9 mouse cellular contexts compared by ENCODE assay signal in genomic region chr13:59397571-59397970, GRCm38 (mm10).
DNase-seq lines count a peak whose midpoint lies in the region; ATAC-seq and TF ChIP-seq lines count a peak whose summit lies in the region.
"Had no signal": no experiment of that assay in that cellular context is flagged by ENCODE, and none has a peak within 500 bp of the region (broad histone marks: within the 10 kb centered on the region; RNA-seq: fewer than 3 reads in every experiment).

No protein-coding gene starts in this region.

- no peaks in the 10 kb centered on the region for H3K36me3 ChIP-seq in kidney, adult 2 months (ENCODE audit: control insufficient read depth, insufficient read depth, low read length)
- H3K36me3 ChIP-seq in kidney, embryonic 15.5 days = no peaks in the 10 kb centered on the region
- H3K36me3 ChIP-seq in ES-Bruce4 (ENCODE audit: control insufficient read depth, insufficient read depth, low read length, poor library complexity, severe bottlenecking) = no peaks in the 10 kb centered on the region
- H3K36me3 ChIP-seq: embryonic facial prominence, embryonic 15.5 days had no signal

- no peaks in the 10 kb centered on the region for H3K9me3 ChIP-seq in kidney, embryonic 15.5 days (replicated peaks)
- no peaks in the 10 kb centered on the region for H3K9me3 ChIP-seq in ES-Bruce4 (replicated peaks; ENCODE audit: control insufficient read depth, insufficient read depth, low read length, poor library complexity, severe bottlenecking)
- H3K9me3 ChIP-seq: embryonic facial prominence, embryonic 15.5 days had no signal

- no peak for TF ChIP-seq POLR2A in kidney, adult 2 months (IDR thresholded peaks at IDR 0.05; ENCODE audit: low read depth, low read length)
- TF ChIP-seq POLR2A in ES-Bruce4 (IDR thresholded peaks at IDR 0.05; ENCODE audit: insufficient read depth, low read length) = no peak

- TF ChIP-seq EP300 in ES-Bruce4 (IDR thresholded peaks at IDR 0.05; ENCODE audit: insufficient read depth, low read depth, low read length) = no peak

- H3K4me2 ChIP-seq in kidney, embryonic 15.5 days = no peak overlapping the region
- H3K4me2 ChIP-seq: embryonic facial prominence, embryonic 15.5 days had no signal

- WGBS in kidney, adult 2 months = 32% methylated on average over 3 of the region's 3 CpGs
- WGBS in kidney, embryonic 15.5 days = 21% methylated on average over 3 of the region's 3 CpGs

- no peak for ATAC-seq in kidney, embryonic 15.5 days (replicated peaks; ENCODE audit: low FRiP score)
- no peak for ATAC-seq in inflammation-experienced regulatory T-cells, adult 6 months

- no peaks in the 10 kb centered on the region for H3K4me1 ChIP-seq in kidney, adult 2 months (ENCODE audit: control insufficient read depth, insufficient read depth, low read length)
- H3K4me1 ChIP-seq in kidney, embryonic 15.5 days = no peaks in the 10 kb centered on the region
- no peaks in the 10 kb centered on the region for H3K4me1 ChIP-seq in ES-Bruce4 (ENCODE audit: control insufficient read depth, insufficient read depth, low read length)
- H3K4me1 ChIP-seq: embryonic facial prominence, embryonic 15.5 days had no signal

- no peak overlapping the region for H3K9ac ChIP-seq in kidney, embryonic 15.5 days
- H3K9ac ChIP-seq in ES-Bruce4 (ENCODE audit: low read depth, poor library complexity, severe bottlenecking) = no peak overlapping the region
- H3K9ac ChIP-seq: embryonic facial prominence, embryonic 15.5 days had no signal

- no peak overlapping the region for H3K4me3 ChIP-seq in kidney, adult 2 months (ENCODE audit: insufficient read depth, low read depth, low read length)
- no peak overlapping the region for H3K4me3 ChIP-seq in kidney, embryonic 15.5 days (replicated peaks)
- H3K4me3 ChIP-seq in ES-Bruce4 (ENCODE audit: low read depth, low read length) = no peak overlapping the region
- H3K4me3 ChIP-seq: embryonic facial prominence, embryonic 15.5 days had no signal

- H3K27ac ChIP-seq in kidney, adult 2 months (ENCODE audit: insufficient read depth, low read depth, low read length) = no peak overlapping the region
- no peak overlapping the region for H3K27ac ChIP-seq in kidney, embryonic 15.5 days
- H3K27ac ChIP-seq in ES-Bruce4 (ENCODE audit: insufficient read depth, low read length) = no peak overlapping the region
- H3K27ac ChIP-seq: embryonic facial prominence, embryonic 15.5 days had no signal

- no peaks in the 10 kb centered on the region for H3K27me3 ChIP-seq in kidney, adult 2 months (replicated peaks; ENCODE audit: control insufficient read depth, insufficient read depth, low read length)
- H3K27me3 ChIP-seq in kidney, embryonic 15.5 days = no peaks in the 10 kb centered on the region
- H3K27me3 ChIP-seq in ES-Bruce4 (ENCODE audit: control insufficient read depth, insufficient read depth, low read length, poor library complexity, severe bottlenecking) = no peaks in the 10 kb centered on the region
- H3K27me3 ChIP-seq: embryonic facial prominence, embryonic 15.5 days had no signal

- peak; percentile 55 for TF ChIP-seq CTCF in kidney, adult 2 months (conservative IDR thresholded peaks at IDR 0.05; ENCODE audit: insufficient read depth, insufficient read length, low read depth, low read length)
- peak; percentile 75 for TF ChIP-seq CTCF in ES-Bruce4 (IDR thresholded peaks at IDR 0.05; ENCODE audit: low read depth, low read length)

- peak; percentile 21 for DNase-seq in kidney, adult 2 months
- DNase-seq in adrenal gland, adult 8-10 months = peak; percentile 4
- DNase-seq in embryo, embryonic 11.5 days (ENCODE audit: low read depth, low spot score) = peak; percentile 30
- peak; percentile 79 to 80 for DNase-seq in kidney, postnatal 4 days
- DNase-seq in retina, postnatal 7 days (ENCODE audit: low read depth, low spot score) = peak; percentile 19

Comparison
In these comparisons a context has a peak if more than half of its experiments do, and no peak if none do; other contexts are left out.
1. DNase-seq: peak in every context shown above with its lines; median percentile 80 in kidney, postnatal 4 days; 30 in embryo, embryonic 11.5 days; 21 in kidney, adult 2 months; 19 in retina, postnatal 7 days; 4 in adrenal gland, adult 8-10 months.